Mouse (Mus musculus) cortical plate, adult 2 months (tissue): ENCODE measurements around the gene Trappc5. TPM values are rescaled to one million over a fixed set of nuclear protein-coding genes. Genes with fewer than 3 reads are reported as not detected.

Experiments
- H3K27ac ChIP-seq: fragments of 200-500 bp; 2 replicates; pipeline ENCODE4 v1.5.1; 2012; ENCODE audit warnings: low read length, control low read depth, inconsistent platforms; ENCODE audit not compliant: insufficient read depth
- H3K4me1 ChIP-seq: fragments of 200-500 bp; 2 replicates; pipeline ENCODE4 v1.6.1; 2011; ENCODE audit warnings: low read length; ENCODE audit not compliant: control insufficient read depth, insufficient read depth
- H3K4me3 ChIP-seq: fragments of 200-500 bp; 2 replicates; pipeline ENCODE4 v1.5.1; 2011; ENCODE audit warnings: mild to moderate bottlenecking, low read length, control low read depth; ENCODE audit not compliant: insufficient read depth
- CTCF ChIP-seq: fragments of 200-500 bp; IDR thresholded peaks from 2 replicates; pipeline ENCODE4 v1.5.1; 2011; ENCODE audit warnings: mild to moderate bottlenecking, control low read depth, low read length; ENCODE audit not compliant: insufficient read depth; ENCODE audit errors: extremely low read depth
- POLR2A ChIP-seq: fragments of 200-500 bp; IDR thresholded peaks from 2 replicates; pipeline ENCODE4 v1.6.1; 2011; ENCODE audit warnings: mild to moderate bottlenecking, low read length, control low read depth; ENCODE audit not compliant: insufficient read depth; ENCODE audit errors: extremely low read depth
- polyA plus RNA-seq: library from polyadenylated mRNA; depleted of rRNA; stranded (reverse); fragments of >200 nt; gene quantifications from 2 replicates; pipeline ENCODE4 v1.2.3, GENCODE M21; 2012

The Trappc5 gene
- polyA plus RNA-seq, 1 experiment, result 32.7 TPM

DNA sequence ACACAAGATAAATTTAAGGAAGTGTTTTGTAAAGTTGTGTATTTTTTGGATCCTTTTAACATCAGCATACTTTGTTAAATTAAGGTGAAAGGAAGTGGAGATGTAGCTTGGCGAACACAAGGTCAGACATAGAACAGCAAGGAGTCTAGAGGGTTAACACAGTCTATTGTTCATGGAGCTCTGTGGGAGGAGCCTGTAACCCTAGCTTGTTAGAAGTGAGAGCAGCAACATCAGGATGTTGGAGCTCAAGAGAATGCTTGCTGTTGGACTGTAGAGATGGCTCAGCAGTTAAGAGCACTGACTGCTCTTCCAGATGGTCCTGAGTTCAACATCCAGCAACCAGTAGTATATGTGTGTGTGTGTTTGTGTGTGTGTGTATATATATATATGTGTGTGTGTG is 27.1 kb upstream of the Trappc5 start:
- no peaks in the 10 kb centered on the region for H3K4me1 ChIP-seq
- TF ChIP-seq POLR2A (no peak), CTCF (no peak)
- no peak overlapping the region for H3K27ac ChIP-seq
- H3K4me3 ChIP-seq, result no peak overlapping the region

DNA sequence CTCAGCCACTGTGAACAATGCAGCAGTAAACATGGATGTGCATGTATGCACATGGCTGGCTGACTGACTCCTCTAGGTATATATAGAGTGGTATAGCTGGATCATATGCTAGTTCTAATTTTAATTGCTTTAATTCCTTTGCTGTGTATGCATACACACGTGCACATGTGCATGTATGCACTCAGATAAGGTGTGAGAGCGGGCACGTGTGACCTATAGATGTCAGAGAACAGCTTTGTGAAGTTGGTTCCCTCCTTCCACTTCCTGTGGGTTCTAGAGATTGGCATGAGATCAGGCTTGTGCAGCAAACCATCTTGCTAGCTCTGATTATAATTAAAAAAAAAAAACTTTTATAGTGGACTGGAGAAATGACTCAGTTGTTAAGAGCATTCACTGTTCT is 23.3 kb upstream of the Trappc5 start:
- Histone ChIP-seq H3K4me3 (no peak overlapping the region), H3K27ac (no peak overlapping the region), H3K4me1 (no peaks in the 10 kb centered on the region)
- TF ChIP-seq CTCF (no peak), POLR2A (no peak)

DNA sequence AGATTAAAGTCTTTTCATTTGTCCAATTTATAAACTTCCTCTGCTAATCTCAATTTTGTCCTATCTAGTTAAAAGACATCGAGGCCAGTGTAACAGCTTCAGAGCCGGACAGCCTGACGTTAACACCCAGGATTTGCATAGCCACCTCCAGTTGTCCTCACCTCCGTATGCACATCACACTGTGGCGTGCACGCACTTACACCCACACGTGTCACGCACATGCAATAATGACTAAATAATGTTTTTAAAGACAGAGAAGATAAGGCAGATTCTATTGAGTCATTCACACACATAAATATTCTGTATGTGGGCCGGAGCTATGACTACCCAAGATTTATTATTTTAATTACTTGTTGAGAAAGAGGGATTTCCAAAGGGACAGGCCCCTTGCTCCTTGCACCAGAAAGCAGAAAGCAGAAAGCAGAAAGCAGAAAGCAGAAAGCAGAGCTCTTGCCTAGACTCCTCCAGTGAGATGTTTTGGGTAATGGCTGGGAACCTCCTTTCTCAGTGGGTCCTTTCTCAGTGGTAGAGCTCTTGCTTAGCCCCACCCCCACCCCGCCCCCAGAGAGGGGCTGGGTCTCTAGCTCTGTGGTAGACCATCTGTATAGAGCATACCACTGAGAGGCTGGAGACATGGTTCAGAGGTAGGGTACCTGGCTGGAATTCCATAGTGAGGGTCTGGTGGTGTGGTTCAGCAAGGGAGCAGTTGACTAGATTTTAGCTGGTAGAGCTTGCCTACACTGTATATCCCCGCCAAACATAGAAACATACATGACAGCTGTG is 21.2 kb upstream of the Trappc5 start:
- H3K4me3 ChIP-seq, result no peak overlapping the region
- no peak overlapping the region for H3K27ac ChIP-seq
- no peaks in the 10 kb centered on the region for H3K4me1 ChIP-seq
- TF ChIP-seq CTCF (no peak), POLR2A (no peak)

DNA sequence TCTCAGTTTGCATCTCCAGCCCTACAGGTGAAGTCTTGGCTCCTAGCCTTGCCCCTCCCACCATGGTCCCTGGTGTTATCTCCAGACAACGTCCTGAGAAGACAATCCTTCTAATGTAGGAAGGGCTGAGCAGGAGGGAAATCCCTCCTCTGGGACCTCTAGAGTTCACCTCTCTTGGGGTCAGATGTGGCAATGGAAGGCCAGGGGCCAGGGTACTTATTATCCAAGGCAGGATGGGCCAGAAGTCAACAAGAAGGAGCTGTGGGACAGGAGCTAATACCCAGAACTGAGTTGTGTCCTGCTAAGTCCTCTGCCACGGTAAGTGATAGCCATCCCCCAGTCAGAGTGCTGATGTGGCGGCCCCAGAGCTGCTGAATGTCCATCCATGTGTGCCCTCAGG is 20.6 kb upstream of the Trappc5 start, which contains the start of gene Retn:
TSS of gene Retn (plus strand) at position 245 of the 400 bp plus-strand sequence.
- TF ChIP-seq CTCF (no peak), POLR2A (no peak)
- Histone ChIP-seq H3K4me1 (no peaks in the 10 kb centered on the region), H3K27ac (no peak within 1 kb of the TSS), H3K4me3 (no peak within 1 kb of the TSS)

DNA sequence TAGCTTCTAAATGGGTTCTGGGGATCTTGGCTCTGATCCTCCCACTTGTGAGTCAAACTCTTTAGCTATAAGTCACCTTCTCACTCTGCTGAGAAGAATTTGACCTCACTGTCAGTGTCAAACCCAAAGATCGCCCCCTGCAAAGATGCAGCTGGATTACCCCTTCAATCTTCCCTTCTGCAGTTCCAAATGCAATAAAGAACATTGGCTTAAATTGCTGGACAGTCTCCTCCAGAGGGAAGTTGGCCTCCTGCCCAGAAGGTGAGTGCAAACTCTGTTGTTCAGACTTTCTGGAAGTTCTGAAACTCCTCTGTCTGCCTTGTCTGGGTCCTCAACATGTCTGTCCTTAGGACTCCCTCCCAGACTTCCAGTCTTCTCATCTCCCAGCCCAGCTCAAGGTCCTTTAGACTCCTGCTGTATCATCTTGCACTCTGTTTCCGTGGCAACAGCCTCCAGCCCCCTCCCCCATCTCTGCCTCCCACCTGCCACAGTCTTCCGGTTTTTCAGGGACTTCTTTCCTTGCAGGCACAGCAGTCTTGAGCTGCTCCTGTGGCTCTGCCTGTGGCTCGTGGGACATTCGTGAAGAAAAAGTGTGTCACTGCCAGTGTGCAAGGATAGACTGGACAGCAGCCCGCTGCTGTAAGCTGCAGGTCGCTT is 19.2 kb upstream of the Trappc5 start:
- TF ChIP-seq CTCF (no peak), POLR2A (no peak)
- H3K4me3 ChIP-seq, result no peak overlapping the region

DNA sequence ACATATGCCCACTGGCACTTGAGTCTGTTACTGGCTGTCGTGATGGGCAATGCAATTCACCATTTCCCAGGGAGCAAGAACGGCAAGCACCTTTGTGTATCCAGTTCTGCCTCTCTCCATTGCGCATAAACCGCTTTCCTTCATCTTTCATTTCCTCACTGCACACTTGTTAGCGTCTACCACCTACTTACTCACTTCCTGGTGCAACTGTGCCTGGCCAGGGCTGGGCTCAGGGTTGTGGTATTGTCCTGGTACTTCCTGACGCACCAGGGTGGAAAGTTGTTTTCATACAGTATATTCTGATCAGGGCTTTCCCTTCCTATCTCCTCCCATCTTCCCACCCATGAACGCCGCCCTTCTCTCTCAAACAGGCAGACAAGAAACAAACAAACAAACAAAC is 15.2 kb upstream of the Trappc5 start:
- Histone ChIP-seq H3K27ac (no peak overlapping the region), H3K4me3 (no peak overlapping the region), H3K4me1 (no peaks in the 10 kb centered on the region)
- no peak for TF ChIP-seq POLR2A
- no peak for TF ChIP-seq CTCF

More for the DNA sequence above, 19.2 kb upstream of the Trappc5 start:
- H3K4me1 ChIP-seq, result no peaks in the 10 kb centered on the region
- H3K27ac ChIP-seq, result no peak overlapping the region

DNA sequence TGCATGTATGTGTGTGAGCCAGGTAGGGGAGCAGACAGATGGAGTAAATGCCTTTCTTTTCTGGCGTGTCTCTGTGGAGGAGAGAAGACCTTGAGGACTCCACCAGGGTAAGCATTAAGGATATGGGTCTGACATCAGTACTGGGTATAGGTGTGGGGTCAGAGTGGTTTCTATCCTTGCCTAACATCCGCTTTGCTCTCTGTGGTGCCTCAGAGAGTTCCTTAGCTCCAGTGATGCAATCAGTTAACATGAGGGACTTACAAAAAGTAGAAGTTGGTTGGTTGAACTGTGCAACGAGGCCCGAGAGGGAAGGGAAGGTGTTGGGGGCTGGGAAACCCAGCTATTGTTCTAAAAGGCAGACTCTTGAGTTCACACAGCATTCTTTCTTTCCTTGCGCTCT is 11.7 kb upstream of the Trappc5 start:
- H3K4me3 ChIP-seq, result no peak overlapping the region
- H3K27ac ChIP-seq, result no peak overlapping the region
- TF ChIP-seq POLR2A, result no peak
- TF ChIP-seq CTCF, result no peak
- H3K4me1 ChIP-seq, result no peaks in the 10 kb centered on the region

DNA sequence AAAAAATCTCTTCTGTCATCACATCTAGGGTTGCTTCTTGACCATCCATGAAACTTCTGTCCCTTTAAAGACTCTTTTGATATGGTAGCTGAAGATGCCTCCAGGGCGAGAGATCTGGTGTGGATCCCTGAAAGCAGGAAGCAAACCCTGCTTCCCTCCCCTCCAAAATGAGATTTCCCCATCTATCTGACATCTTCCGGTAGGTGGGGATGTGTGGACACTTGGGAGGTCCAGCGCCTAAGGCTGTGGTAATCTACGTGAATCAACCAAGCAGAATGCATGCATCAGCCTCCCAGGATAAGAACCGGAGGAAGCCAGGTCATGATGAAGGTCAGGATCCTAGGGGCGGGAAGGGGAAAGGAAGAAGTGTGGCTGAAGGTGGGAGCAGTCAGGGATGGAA is 10.6 kb upstream of the Trappc5 start, which contains the start of gene Mcemp1:
TSS of gene Mcemp1 (plus strand) at position 248 of the 400 bp plus-strand sequence.
- Histone ChIP-seq H3K4me3 (no peak within 1 kb of the TSS), H3K27ac (no peak within 1 kb of the TSS), H3K4me1 (no peaks in the 10 kb centered on the region)
- TF ChIP-seq CTCF (no peak), POLR2A (no peak)

DNA sequence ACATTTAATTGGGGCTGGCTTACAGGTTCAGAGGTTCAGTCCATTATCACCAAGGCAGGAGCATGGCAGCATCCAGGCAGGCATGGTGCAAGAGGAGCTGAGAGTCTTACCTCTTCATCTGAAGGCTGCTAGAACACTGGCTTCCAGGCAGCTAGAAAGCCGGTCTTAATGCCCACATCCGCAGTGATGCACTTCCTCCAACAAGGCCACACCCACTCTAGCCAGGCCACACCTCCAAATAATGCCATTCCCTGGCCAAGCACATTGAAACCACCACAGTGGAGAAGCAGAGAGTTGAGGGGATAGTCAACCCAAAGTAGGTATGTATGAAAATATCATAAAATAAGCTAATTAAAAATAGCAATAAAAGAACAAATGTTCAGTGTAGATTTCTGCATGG is 5.7 kb upstream of the Trappc5 start:
- Histone ChIP-seq H3K4me3 (no peak overlapping the region), H3K27ac (no peak overlapping the region), H3K4me1 (no peaks in the 10 kb centered on the region)
- TF ChIP-seq POLR2A (no peak), CTCF (no peak)

DNA sequence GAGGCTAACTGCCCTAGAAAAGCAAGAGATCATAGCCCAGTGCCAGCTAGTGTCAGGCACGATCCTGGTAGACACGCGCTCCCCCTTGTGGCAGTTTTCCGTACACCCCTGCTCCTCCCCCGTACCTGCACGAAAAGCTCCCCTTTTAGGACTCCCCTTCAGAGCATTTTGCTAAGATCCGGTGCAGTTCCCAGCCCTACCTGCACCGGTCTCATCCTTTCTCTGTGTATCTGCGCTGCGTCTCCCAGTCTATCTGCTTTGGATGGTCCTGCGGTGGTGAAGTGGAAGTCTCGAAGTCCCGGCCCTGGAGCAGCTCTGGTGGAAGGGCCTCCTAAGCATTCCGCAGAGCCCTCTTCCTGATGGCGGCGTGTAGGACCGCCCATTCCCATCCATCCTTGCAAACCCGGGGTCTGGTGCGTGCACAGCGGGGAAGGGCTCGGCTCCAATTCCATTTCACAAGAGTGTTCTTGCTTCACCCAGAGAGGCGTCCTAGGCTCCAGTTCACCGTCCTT is 4.1 kb upstream of the Trappc5 start, which contains the start of gene Fcor:
TSS of gene Fcor (minus strand) at position 383 of the 512 bp plus-strand sequence.
- TF ChIP-seq CTCF, result peak; percentile 86
- peak; percentile 67 for TF ChIP-seq POLR2A
- peak within 1 kb of the TSS; percentile 44 for H3K4me3 ChIP-seq

More for the DNA sequence above, 4.1 kb upstream of the Trappc5 start, which contains the start of gene Fcor:
- H3K27ac ChIP-seq, result peak within 1 kb of the TSS; percentile 21
- H3K4me1 ChIP-seq, result no peaks in the 10 kb centered on the region; the same call in 1 of the 2 replicates
